Mouse (Mus musculus): ENCODE measurements at regions not wholly inside any gene's neighbourhood (a gene's known extent, or its start where the extent isn't known, plus 50 kb on each side); places are given as distances from the start of the nearest gene placed in this dataset.

DNA sequence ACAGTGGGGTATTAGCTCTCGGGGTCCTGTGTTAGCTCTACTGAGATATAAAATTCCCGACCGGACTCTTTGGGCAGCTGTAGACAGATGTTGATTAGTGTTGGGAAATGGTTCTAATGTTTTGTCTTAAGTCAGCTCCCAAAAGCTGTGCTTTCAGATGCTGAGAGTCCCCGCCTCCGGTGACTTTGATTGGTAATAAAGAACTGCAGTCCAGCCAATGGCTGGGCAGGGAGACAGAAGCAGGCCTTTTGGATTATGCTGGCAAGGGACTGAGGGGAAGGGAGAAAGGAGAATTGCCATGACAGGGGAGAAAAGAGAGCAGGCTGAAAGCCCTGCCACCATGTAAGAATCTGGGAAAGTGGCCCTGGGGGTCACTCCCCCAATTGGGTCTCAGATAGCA lies 73.4 kb upstream of the Nabp1 start:
- TF ChIP-seq CTCF (IDR thresholded peaks at IDR 0.05; ENCODE audit: low read depth, low read length) (no peak), POLR2A (IDR thresholded peaks at IDR 0.05; ENCODE audit: borderline replicate concordance, low read depth, low read length) (no peak)

Measured in bone marrow macrophage, adult 2 months (primary cell).